Mouse (Mus musculus): ENCODE measurements around the gene Olfr1451.
"Not testable (repeated sequence)": the region's sequence is repeated elsewhere in the genome, so short reads cannot be mapped to it uniquely, and the experiment has no call there.

Olfr1451 gene

GRCm38 (mm10) chr19:12994714-12995113 lies at the start of gene Olfr1451:
TSS of gene Olfr1451 (plus strand) at chr19:12995014.
- no peak for DNase-seq

- no peak for DNase-seq
Observed at GRCm38 (mm10) chr19:12949958-12950357, 44.9 kb upstream of the Olfr1451 start, which contains the start of gene Olfr1450. TSS of gene Olfr1450 (plus strand) at chr19:12950258.

- DNase-seq: not testable (repeated sequence)
Observed at GRCm38 (mm10) chr19:12970082-12970481, 24.7 kb upstream of the Olfr1451 start.

GRCm38 (mm10) chr19:12992316-12992715 lies 2.5 kb upstream of the Olfr1451 start:
- not testable (repeated sequence) for DNase-seq

- DNase-seq: no peak
Observed at GRCm38 (mm10) chr19:13028227-13028626, 33.4 kb downstream of the Olfr1451 start, which contains the start of gene Olfr1453. TSS of gene Olfr1453 (minus strand) at chr19:13028327.
